Mouse (Mus musculus): Measurements from ENCODE around the gene Arhgap23.

- TF ChIP-seq CTCF (IDR thresholded peaks at IDR 0.05; ENCODE audit: low read depth, low read length) = no peak
- TF ChIP-seq POLR2A (IDR thresholded peaks at IDR 0.05; ENCODE audit: extremely low read depth, insufficient read depth, low read length) = no peak
These were observed 26.2 kb upstream of the Arhgap23 start for GRCm38 (mm10) chr11:97389127-97389526.

Measured in liver, adult 2 months (tissue).